Comparison of ENCODE assay signal across 19 mouse cellular contexts in the genomic region with DNA sequence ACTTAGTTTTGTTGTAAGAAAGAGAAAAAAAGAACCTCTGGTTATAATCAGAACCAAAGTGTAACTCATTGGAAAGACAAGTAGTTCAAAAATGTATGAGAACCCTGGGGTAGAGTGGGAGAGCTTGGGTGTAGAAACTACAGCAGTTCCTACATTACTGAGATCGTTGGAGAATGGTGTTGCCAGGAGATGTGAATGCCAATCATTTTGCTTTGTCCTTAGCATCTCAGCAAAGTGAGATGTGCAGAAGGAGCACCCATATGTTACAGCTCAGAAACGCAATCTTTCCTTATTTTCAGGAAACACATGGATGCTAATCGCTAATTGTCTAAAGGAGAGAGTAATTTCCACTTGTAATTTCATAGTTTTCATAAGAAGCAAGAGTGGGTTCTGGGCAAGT.
DNase-seq lines count a peak whose midpoint lies in the region; ATAC-seq lines count a peak whose summit lies in the region.
"Had no signal": no experiment of that assay in that cellular context is flagged by ENCODE, and none has a peak within 500 bp of the region (broad histone marks: within the 10 kb centered on the region; RNA-seq: fewer than 3 reads in every experiment).

No protein-coding gene starts in this region.

- H3K4me1 ChIP-seq in midbrain, embryonic 11.5 days (ENCODE audit: control insufficient read depth, insufficient read depth, low read length), result no peaks in the 10 kb centered on the region
- no peaks in the 10 kb centered on the region for H3K4me1 ChIP-seq in midbrain, embryonic 16.5 days (ENCODE audit: control insufficient read depth, insufficient read depth, low read length)
- H3K4me1 ChIP-seq in forebrain, embryonic 14.5 days (ENCODE audit: control insufficient read depth, insufficient read depth, low read length), result no peaks in the 10 kb centered on the region
- no peaks in the 10 kb centered on the region for H3K4me1 ChIP-seq in neural tube, embryonic 15.5 days
- H3K4me1 ChIP-seq: embryonic facial prominence, embryonic 15.5 days; hindbrain, embryonic 13.5 days; intestine, embryonic 15.5 days; limb, embryonic 13.5 days; stomach, embryonic 15.5 days had no signal

- no peaks in the 10 kb centered on the region for H3K36me3 ChIP-seq in midbrain, embryonic 11.5 days (ENCODE audit: control insufficient read depth, insufficient read depth, low read length)
- H3K36me3 ChIP-seq in midbrain, embryonic 16.5 days (ENCODE audit: control insufficient read depth, insufficient read depth, low read length), result no peaks in the 10 kb centered on the region
- no peaks in the 10 kb centered on the region for H3K36me3 ChIP-seq in forebrain, embryonic 14.5 days (ENCODE audit: control insufficient read depth, insufficient read depth, low read length)
- no peaks in the 10 kb centered on the region for H3K36me3 ChIP-seq in neural tube, embryonic 15.5 days
- H3K36me3 ChIP-seq: embryonic facial prominence, embryonic 15.5 days; hindbrain, embryonic 13.5 days; intestine, embryonic 15.5 days; limb, embryonic 13.5 days; stomach, embryonic 15.5 days had no signal

- no peak overlapping the region for H3K27ac ChIP-seq in midbrain, embryonic 11.5 days (ENCODE audit: low read depth, low read length)
- H3K27ac ChIP-seq in midbrain, embryonic 16.5 days (ENCODE audit: low read length), result no peak overlapping the region
- peak overlapping the region; percentile 62 for H3K27ac ChIP-seq in forebrain, embryonic 14.5 days (ENCODE audit: low read depth, low read length)
- H3K27ac ChIP-seq in neural tube, embryonic 15.5 days (replicated peaks), result no peak overlapping the region
- H3K27ac ChIP-seq: embryonic facial prominence, embryonic 15.5 days; hindbrain, embryonic 13.5 days; intestine, embryonic 15.5 days; limb, embryonic 13.5 days; liver, embryonic 14.5 days; stomach, embryonic 15.5 days had no signal

- H3K9me3 ChIP-seq in midbrain, embryonic 11.5 days (ENCODE audit: control insufficient read depth, low read length), result no peaks in the 10 kb centered on the region
- no peaks in the 10 kb centered on the region for H3K9me3 ChIP-seq in midbrain, embryonic 16.5 days (replicated peaks; ENCODE audit: control insufficient read depth, low read length, poor library complexity, severe bottlenecking)
- no peaks in the 10 kb centered on the region for H3K9me3 ChIP-seq in forebrain, embryonic 14.5 days (replicated peaks; ENCODE audit: control insufficient read depth, low read length)
- no peaks in the 10 kb centered on the region for H3K9me3 ChIP-seq in neural tube, embryonic 15.5 days (replicated peaks)
- H3K9me3 ChIP-seq: embryonic facial prominence, embryonic 15.5 days; hindbrain, embryonic 13.5 days; intestine, embryonic 15.5 days; limb, embryonic 13.5 days; stomach, embryonic 15.5 days had no signal

- H3K4me3 ChIP-seq in midbrain, embryonic 11.5 days (ENCODE audit: low read depth, low read length), result no peak overlapping the region
- H3K4me3 ChIP-seq in midbrain, embryonic 16.5 days (ENCODE audit: low read depth, low read length), result no peak overlapping the region
- no peak overlapping the region for H3K4me3 ChIP-seq in forebrain, embryonic 14.5 days (ENCODE audit: low read depth, low read length)
- H3K4me3 ChIP-seq in neural tube, embryonic 15.5 days (replicated peaks), result no peak overlapping the region
- H3K4me3 ChIP-seq: embryonic facial prominence, embryonic 15.5 days; hindbrain, embryonic 13.5 days; intestine, embryonic 15.5 days; limb, embryonic 13.5 days; stomach, embryonic 15.5 days had no signal

- no peak overlapping the region for H3K9ac ChIP-seq in midbrain, embryonic 11.5 days (ENCODE audit: low read length)
- no peak overlapping the region for H3K9ac ChIP-seq in midbrain, embryonic 16.5 days (ENCODE audit: low read depth, low read length)
- H3K9ac ChIP-seq in forebrain, embryonic 14.5 days (ENCODE audit: low read length), result no peak overlapping the region
- H3K9ac ChIP-seq in neural tube, embryonic 15.5 days (replicated peaks), result no peak overlapping the region
- H3K9ac ChIP-seq: embryonic facial prominence, embryonic 15.5 days; hindbrain, embryonic 13.5 days; intestine, embryonic 15.5 days; limb, embryonic 13.5 days; liver, embryonic 14.5 days; stomach, embryonic 15.5 days had no signal

- intact Hi-C loops in left cerebral cortex, postnatal 25 days (cut with DNase I), result loop anchor here (5.0 to 10.0 kb wide), 4 partner anchors 442 to 830 kb away; no protein-coding TSS in a partner anchor

- ATAC-seq in midbrain, embryonic 11.5 days (ENCODE audit: low FRiP score), result no peak
- no peak for ATAC-seq in midbrain, embryonic 16.5 days
- peak; percentile 92 for ATAC-seq in forebrain, embryonic 14.5 days
- no peak for ATAC-seq in neural tube, embryonic 15.5 days (ENCODE audit: low FRiP score)
- ATAC-seq: intestine, embryonic 15.5 days had no signal

- H3K27me3 ChIP-seq in midbrain, embryonic 11.5 days (ENCODE audit: control insufficient read depth, insufficient read depth, low read length), result no peaks in the 10 kb centered on the region
- no peaks in the 10 kb centered on the region for H3K27me3 ChIP-seq in midbrain, embryonic 16.5 days (ENCODE audit: control insufficient read depth, insufficient read depth, low read depth, low read length)
- H3K27me3 ChIP-seq in forebrain, embryonic 14.5 days (replicated peaks; ENCODE audit: control insufficient read depth, insufficient read depth, low read length), result no peaks in the 10 kb centered on the region
- no peaks in the 10 kb centered on the region for H3K27me3 ChIP-seq in neural tube, embryonic 15.5 days (replicated peaks)
- H3K27me3 ChIP-seq: embryonic facial prominence, embryonic 15.5 days; hindbrain, embryonic 13.5 days; intestine, embryonic 15.5 days; limb, embryonic 13.5 days; stomach, embryonic 15.5 days had no signal

- H3K4me2 ChIP-seq in midbrain, embryonic 11.5 days, result no peak overlapping the region
- no peak overlapping the region for H3K4me2 ChIP-seq in midbrain, embryonic 16.5 days (ENCODE audit: low read length)
- no peak overlapping the region for H3K4me2 ChIP-seq in forebrain, embryonic 14.5 days (ENCODE audit: low read length)
- no peak overlapping the region for H3K4me2 ChIP-seq in neural tube, embryonic 15.5 days
- H3K4me2 ChIP-seq: embryonic facial prominence, embryonic 15.5 days; hindbrain, embryonic 13.5 days; intestine, embryonic 15.5 days; limb, embryonic 13.5 days; stomach, embryonic 15.5 days had no signal

- DNase-seq in frontal cortex, adult 2 months (ENCODE audit: extremely low spot score in 1 of 2, low spot score in 1 of 2), result peak; percentile 20 to 65
- no peak for DNase-seq in frontal cortex, postnatal 25 days (ENCODE audit: low spot score in 2 of 2)
- DNase-seq in midbrain, embryonic 11.5 days (ENCODE audit: low spot score, missing footprints), result peak; percentile 17
- DNase-seq in forebrain, embryonic 14.5 days (ENCODE audit: low spot score), result peak; percentile 86
- DNase-seq in left cerebral cortex, postnatal 25 days (ENCODE audit: low spot score in 2 of 2), result peak; percentile 30 to 84
- DNase-seq in ovary, postnatal 14 days (ENCODE audit: low spot score), result no peak
- DNase-seq: adrenal gland, adult 8-10 months; B cell, adult 2 months; gastrocnemius, postnatal 25 days; kidney, postnatal 4 days; spleen, adult 18-20 months had no signal

- WGBS in midbrain, embryonic 11.5 days, result 88% methylated on average over 3 of the region's 3 CpGs
- 63% methylated on average over 3 of the region's 3 CpGs for WGBS in midbrain, embryonic 16.5 days
- WGBS in forebrain, embryonic 14.5 days, result 50% methylated on average over 3 of the region's 3 CpGs
- WGBS in neural tube, embryonic 15.5 days, result 68% methylated on average over 3 of the region's 3 CpGs

Comparison
In these comparisons a context has a peak if more than half of its experiments do, and no peak if none do; other contexts are left out.
1. DNase-seq: peak in frontal cortex, adult 2 months (2 of 2), midbrain, embryonic 11.5 days (single experiment), forebrain, embryonic 14.5 days (single experiment) and left cerebral cortex, postnatal 25 days (2 of 2); none in frontal cortex, postnatal 25 days (0 of 2) and ovary, postnatal 14 days (single experiment).